Mouse (Mus musculus): ENCODE measurements around the gene Ankrd54. TPM values are rescaled to one million over a fixed set of nuclear protein-coding genes. Genes with fewer than 3 reads are reported as not detected.

Ankrd54 gene
- total RNA-seq, 2 experiments from 2014 or later = 2.7 to 4.3 TPM

DNA sequence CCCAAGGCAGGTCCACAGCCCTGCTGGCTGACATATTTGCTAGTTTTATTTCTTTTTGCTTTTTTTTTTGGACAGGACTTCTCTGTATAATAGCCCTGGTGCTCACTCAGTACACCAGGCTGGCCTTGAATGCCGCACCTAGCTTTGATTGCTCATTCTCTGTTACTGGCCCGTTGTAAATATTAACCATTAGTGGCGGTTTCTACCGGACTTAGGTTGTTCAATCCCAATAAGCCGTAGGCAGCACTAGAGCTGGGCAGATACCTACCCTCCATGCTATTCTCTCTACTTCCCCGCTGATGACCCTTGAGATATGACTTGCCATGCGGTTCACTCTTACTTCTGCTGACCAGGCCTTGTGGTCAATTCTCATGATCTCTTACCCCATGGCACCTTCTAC lies 16.9 kb upstream of the Ankrd54 start:
- intact Hi-C loops (cut with DNase I) = no loop called here

DNA sequence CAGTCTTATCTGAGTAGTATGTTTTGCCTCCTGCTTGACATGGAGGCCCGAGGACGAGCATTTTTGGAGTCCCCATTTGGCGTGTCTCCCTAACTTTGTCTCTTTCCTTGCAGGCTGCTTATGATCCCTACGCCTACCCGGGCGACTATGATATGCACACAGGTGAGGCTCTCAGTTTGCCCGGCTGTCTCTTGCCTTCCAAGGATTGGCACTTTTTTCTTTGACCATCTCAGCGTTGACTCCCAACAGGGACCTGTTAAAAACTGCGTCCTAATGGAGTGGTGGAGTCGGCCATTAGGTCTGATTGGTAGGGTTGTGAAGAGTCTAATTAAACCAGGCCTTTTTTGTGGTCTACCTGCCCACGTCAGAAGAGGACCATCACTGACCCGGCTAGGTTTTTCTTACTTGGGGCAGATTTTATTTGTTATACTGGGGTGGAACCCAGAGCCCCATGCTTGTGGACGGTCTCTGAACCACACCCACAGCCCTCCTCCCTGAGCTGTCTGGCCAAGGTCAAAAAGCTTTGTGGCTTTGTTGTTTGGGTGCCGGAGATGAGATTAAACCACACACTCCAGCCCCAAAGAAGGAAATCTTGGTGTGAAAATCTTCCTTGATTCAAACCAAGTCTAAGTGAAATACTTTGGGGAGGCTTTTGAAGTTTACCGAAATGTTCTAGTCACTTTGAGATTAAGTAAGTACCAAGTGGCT lies 13.1 kb upstream of the Ankrd54 start:
- intact Hi-C loops (cut with DNase I) = loop anchor here (2.0 kb wide), 1 partner anchor 17 kb away; no protein-coding TSS in a partner anchor
- DNase-seq = no peak

More for the DNA sequence above, 16.9 kb upstream of the Ankrd54 start:
- no peak for DNase-seq

DNA sequence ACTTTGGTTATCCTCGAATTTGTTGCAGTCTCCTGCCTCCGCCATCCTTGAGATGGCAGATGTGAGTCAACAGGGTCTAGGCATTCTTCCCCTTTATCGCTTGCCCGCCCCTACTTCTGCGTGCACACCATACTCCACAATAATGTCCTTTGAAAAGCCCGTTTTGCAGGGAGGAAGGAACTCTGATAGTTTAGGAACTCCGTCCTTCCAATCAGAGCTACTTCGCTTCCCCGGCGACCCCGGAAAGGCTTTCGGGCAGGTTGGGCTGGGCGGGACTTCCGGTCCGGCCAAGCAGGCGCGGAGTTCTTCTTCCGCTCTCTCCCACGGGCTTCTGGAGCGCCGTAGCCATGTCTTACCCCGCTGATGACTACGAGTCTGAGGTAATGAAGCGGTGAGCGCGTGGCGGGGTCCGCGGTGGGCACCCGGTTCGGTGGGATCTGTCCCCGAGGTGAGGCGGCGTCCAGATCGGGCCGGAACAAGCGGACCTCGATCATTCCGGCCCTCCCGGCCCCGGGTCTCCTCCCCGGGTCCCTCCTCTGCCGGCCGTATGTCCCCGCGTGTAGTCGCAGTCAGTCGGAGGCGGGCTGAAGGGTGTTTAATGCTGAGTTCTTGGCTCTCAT lies 12.3 kb upstream of the Ankrd54 start, which contains the start of gene Eif3l:
Eif3l (plus strand) TSS at position 267 of the 620 bp plus-strand sequence.
- intact Hi-C loops (cut with DNase I) = loop anchor here (2.0 kb wide), 1 partner anchor 16 kb away; no protein-coding TSS in a partner anchor

DNA sequence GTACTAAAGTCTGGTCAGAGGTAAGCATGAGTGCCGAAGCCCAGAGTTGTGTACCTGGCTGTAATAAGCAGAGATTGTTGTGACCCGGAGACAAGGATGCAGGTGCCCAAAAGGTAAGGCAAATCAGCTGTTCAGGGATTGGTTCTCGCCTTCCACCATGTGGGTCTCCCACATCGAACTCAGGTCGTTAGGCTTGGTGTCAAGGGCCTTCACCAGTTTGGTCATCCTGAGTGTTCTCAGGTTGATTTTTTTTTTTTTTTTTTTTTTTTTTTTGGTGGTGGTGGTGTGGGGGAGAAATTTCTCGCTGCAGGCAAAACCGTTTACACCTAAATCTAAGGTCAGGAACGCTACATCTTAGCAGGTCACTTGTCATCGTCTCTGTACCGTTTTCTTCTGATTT lies 11.8 kb upstream of the Ankrd54 start:
- no peak for DNase-seq
- intact Hi-C loops (cut with DNase I) = loop anchor here (2.0 kb wide), 1 partner anchor 16 kb away; no protein-coding TSS in a partner anchor

More for the DNA sequence above, 12.3 kb upstream of the Ankrd54 start, which contains the start of gene Eif3l:
- peak; percentile 82 to 86 for DNase-seq

DNA sequence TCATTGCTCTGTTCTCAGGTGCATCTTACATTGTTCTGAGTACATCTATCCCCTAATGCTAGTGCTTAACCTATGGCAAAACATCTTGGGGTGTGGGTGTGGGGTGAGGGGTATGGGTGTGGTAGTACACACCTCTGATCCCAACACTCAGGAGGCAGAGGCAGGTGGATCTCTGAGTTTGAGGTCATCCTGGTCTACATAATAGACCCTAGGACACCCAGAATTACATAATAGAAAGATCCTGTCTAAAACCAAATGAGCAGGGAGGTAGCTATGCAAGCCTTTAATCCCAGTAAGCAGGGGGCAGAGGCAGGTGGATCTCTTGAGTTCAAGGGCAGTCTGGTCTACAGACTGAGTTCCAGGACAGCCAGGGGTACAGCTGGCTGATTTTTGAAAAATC lies 11.1 kb upstream of the Ankrd54 start:
- intact Hi-C loops (cut with DNase I) = loop anchor here (2.0 kb wide), 1 partner anchor 15 kb away; no protein-coding TSS in a partner anchor

DNA sequence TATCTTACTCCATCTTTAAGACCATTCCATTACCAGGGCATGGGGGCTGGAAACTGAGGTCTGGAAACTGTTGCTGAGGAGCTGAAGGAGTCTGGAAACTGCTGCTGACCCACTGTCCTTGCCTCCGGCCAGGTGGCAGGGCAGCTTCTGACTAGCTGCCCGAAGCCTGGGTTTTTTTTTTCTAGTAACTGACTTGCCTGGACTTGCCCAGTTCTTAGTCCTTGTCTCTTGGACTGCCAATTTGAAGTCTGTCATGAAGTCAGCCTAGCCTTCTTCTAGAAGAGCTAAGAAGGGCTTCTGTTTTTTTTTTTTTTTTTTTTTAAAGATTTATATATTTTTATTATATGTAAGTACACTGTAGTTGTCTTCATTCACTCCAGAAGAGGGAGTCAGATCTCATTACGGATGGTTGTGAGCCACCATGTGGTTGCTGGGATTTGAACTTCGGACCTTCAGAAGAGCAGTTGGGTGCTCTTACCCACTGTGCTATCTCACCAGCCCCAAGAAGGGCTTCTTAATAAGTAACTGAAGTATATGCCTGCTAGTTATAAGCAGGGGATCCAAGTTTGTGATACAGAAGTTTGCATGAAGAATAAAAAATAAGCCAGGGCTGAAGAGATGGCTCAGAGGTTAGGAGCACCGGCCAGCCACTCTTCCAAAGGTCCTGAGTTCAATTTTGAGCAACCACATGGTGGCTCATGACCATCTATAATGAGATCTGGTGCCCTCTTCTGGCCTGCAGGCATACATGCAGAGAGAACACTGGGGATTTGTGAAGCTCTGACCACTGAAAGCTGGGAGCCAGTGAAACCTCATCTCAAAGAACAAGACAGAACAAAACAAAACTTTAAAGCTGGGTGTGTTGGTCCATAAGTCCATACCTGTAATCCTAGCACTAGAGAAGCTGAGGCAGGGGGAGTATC lies 8.7 kb upstream of the Ankrd54 start:
- DNase-seq = no peak
- intact Hi-C loops (cut with DNase I) = loop anchor here (1.0 kb wide), 1 partner anchor 32 kb away; no protein-coding TSS in a partner anchor

More for the DNA sequence above, 11.1 kb upstream of the Ankrd54 start:
- DNase-seq = no peak

DNA sequence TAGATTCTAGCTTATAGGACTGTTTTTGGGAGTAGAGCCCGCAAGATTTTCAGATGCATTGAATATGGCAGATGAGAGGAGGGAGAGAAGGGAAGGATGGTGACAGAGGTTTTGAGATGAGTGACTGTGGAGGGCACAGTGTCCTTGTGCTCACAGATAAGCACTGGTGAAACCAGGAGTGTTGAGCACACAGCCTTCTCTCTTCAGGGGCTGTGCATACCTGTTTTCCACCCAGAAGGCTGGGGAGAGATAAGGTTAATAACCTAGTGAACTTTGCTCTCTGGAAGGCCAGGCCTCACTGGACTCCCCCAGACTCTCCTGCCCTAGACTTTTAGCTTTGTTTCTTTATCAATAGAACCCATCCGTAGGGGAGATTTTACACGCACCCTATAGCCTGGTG lies 5.7 kb upstream of the Ankrd54 start:
- no peak for DNase-seq
- intact Hi-C loops (cut with DNase I) = no loop called here

DNA sequence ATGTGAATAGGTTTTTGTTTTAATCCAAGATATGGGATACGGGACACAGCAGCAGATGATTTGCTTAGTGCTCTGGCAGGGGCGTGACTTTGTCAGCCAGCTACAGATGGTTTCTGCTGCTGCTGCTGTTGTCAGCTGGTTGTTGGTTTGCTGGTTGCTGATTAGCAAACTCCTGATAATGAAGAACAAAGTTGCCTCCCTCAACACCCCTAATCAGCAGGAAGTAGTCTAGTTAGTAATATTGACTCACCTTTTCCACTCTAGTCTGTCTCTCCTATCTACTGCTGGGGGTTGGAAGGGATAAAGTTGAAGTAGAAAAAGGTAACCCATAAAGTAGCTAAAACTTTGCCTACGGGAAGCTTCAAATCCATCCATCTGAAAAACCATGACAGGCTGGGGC lies 4.9 kb upstream of the Ankrd54 start:
- intact Hi-C loops (cut with DNase I) = no loop called here
- no peak for DNase-seq

DNA sequence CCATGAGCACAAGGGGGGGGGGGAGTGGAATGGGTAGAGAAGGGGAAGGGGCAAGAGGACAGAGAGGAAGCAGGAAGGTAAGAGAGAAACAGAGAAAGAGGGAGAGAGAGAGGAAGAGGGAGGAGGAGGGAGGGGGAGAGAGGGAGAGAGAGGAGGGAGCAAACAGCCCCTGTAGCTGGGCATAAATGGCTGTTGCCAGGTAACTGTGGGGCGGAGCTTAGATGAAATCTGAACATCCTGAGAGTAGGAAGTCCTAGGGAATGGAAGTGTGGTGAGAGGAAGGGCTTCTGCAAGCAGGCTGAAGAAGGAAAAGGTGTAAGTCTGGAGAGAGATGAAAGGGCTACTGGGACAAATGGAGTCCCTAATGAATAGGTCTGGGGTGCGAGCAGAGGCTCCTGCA lies 3.6 kb upstream of the Ankrd54 start:
- DNase-seq = no peak
- intact Hi-C loops (cut with DNase I) = no loop called here

DNA sequence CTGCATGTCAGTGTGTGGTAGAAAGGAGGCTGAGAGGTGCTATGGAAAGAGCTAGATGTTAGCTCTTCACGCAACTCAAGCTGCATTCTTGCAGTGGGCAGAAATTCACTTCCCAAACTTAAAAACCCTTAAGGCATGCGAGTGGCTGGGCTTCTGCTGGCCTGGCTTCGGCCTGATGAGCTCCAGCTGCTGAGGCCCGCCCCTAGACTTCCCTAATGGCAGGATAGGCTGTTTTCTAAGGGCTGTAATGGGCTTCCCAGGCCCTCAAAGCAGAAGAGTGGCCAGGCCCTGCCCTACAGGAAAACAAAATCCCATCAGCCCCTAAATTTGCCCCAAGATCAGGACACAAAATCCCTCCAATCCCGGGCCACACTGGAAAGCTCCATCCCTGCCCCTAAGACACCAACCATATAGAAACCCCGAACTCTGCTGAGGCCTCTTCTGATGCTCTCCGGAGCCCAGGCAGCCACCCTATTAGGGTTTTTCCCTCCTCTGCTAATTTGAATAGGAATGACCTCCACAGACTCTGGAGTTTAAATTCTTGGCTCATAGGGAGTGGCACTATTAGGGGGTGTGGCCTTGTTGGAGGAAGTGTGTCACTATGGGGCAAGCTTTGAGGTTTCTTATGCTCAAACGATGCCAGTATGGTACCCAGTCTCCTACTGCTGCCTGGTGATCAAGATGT lies 2.5 kb upstream of the Ankrd54 start:
- intact Hi-C loops (cut with DNase I) = no loop called here
- DNase-seq = no peak

DNA sequence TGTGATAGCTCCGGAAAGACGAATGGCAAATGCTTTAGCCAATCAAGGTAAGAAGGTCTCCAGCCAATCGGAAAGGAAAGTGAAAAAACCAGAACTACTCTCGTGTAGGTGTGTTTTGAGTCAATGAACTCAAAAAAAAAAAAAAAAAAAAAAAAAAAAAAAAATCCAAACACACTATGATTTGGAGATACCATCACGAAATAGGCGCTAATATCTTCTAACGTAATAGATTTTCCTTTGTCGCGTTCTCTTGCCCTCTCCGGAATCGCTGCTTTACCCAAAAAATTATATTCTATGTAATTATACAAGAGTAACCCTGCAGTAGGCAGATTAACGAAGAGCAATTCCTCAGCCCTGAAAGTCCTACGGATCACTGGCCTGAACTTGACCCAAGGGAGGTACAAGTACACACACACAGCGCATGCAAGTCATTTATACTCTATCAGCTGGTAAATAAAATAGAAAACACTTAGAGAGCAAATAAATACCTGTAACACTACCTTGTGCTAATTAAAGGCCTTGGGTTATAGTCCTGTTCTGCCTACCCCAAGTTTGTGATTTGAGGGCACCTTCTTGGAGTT lies 557 bp upstream of the Ankrd54 start:
- intact Hi-C loops (cut with DNase I) = no loop called here

DNA sequence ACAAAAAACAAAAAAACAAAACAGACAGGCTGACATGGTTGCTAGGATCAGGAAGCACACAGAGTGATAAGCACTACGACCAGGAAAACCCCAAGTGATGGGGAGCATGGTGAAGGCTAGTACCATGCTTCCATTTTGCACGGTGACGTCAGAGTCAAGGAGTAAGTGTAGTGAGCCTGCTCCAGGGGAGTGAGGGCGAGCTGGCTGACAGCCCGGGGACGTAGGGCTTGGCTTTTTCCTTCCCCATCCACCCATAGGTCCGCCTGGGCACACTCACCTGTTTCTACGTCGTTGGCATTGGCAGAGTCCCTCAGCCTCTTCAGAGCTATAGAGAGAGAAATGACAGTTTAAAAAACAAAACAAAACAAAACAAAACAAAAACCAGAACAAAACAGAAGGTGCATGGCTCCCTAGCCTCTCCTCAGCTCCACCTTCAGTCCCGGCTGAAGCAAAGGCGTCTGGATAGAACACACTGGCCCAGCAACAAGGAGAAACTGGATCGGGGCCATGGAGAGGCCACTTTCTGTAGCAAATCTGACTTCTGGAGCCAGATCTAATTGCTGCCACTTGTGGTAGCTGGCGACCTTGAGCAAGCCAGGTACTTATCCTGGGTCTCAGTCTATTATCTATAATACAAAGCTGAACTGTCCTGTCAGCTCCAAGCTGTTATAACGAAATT lies 1.7 kb downstream of the Ankrd54 start:
- intact Hi-C loops (cut with DNase I) = no loop called here

More for the DNA sequence above, 557 bp upstream of the Ankrd54 start:
- no peak for DNase-seq

DNA sequence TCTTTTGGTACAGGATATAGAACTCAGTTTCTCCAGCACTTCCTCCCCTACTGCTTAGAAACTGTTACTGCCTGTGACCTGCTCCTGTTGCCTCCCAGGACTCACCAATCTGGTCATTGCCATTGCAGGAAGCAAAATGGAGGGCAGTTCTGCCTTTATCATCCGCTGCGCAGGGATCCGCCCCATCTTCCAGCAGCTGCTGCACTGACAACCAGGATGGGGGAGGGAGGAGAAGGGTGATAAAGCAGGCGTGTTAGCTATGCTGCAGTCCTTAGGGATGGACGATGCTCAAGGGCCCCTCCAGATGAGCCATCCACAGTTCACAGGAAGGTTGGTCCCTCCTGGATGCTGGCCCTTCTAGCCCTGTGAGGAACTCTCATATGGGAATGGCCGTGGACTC lies 4.8 kb downstream of the Ankrd54 start:
- DNase-seq = no peak
- intact Hi-C loops (cut with DNase I) = loop anchor here (2.0 kb wide), 1 partner anchor 17 kb away; the partner anchor contains the start of gene Eif3l

More for the DNA sequence above, 1.7 kb downstream of the Ankrd54 start:
- DNase-seq = no peak

DNA sequence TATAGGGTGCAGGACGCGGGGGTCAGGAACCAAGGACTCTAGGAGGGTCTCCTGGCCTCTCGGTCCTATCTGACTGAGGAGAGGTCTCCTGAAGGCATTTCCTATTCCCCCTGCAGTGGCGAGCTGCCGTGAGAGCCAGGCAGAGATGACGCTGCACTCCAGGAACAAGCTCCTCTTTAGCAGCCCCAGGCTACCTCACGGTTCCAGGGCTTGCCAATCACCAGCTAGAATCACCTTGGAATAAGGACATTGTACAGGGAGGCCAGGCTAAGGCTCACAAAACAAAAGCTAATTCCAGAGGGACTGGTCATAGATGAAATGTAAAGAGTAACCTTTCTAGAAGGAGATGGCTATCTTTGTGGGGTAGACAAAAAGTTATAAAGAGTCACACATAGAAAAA lies 6.1 kb downstream of the Ankrd54 start:
- intact Hi-C loops (cut with DNase I) = no loop called here
- DNase-seq = no peak

DNA sequence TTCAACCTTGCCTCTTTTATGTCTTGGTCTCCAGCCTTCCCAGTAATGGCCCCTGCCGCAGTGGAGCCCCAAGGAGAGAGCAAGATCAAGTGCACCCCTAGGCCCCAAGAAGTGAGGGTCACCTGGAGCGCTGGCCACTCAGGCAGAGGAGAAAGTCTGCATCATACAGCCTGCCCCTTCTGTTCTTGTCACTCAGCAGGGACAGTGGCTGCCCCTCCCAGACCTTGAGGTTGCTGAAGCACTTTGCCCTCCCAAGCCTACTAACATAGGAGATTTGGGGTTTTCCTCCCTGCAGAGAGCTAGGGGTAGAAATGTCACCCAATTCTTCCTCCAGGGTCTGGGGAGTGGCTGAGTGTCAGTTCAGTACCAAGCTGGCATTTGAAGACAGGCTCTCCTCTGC lies 10.3 kb downstream of the Ankrd54 start:
- intact Hi-C loops (cut with DNase I) = no loop called here

DNA sequence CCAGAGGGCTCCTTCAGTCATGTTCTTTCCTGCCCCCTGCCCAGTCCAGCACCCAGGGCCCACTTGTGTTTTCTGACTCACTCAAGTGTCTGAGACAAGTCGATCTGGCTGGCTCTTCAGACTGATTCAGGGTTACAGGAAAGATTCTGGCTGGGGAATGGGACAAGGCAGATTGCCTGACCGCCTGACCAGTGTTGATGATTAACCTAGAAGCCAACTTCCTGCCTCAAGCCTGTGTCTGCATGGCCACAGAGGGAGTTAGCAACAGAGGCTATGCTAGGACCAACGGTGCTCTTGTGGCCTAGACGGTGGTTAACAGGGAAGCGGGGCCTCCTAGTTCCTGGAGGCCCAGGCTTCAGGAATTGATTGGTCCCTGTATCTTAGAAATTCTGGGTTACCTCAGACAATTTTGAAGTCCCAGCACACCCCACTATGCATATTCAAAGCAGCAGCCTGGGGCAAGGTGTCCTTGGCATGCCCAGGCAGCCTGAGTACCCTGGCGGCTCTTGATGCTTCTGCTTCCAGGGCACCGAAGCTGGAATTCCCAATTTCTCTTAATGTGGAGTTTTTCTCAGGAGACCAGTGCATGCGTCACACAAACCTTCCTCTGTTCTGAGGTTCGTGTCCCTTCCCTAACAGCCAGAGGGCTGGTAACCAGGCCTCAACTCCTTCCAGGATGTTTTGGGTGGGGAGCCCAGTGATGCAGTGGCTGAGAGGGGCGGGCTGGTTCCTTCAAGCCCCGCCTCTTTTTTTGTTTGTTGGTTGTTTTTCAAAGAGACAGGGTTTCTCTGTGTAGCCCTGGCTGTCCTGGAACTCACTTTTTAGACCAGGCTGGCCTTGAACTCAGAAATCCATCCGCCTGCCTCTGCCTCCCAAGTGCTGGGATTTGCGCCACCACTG lies 11.0 kb downstream of the Ankrd54 start:
- DNase-seq = peak in 1 of 2 experiments; percentile 35
- intact Hi-C loops (cut with DNase I) = no loop called here

More for the DNA sequence above, 10.3 kb downstream of the Ankrd54 start:
- DNase-seq = no peak

DNA sequence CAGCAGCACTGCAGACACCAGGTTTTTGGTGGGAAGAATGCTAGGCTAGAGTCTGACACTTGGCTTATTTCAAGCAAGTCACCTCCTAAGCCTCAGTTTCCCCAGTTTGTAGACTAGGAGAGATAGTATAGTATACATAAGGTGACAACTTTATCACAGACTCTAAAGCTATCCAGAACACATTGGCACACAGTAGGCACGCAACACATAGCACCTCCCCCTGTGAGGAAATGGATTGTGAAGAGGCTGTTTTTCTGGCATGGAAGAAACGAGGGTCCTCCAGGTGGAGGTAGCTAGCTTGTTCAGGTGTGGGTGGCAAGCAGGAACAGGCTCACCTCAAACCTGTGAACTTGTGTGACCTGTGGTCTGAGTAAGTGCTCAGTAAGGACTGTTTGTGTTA lies 11.7 kb downstream of the Ankrd54 start:
- intact Hi-C loops (cut with DNase I) = no loop called here
- DNase-seq = no peak

Data from gastrocnemius, postnatal 36 days (tissue).